Mouse (Mus musculus): ENCODE results near the gene Acp4. TPM values are rescaled to one million over a fixed set of nuclear protein-coding genes. Genes with fewer than 3 reads are reported as not detected.

Acp4 gene
- not detected in 2 replicates for polyA plus RNA-seq (2015; fragmentation: Nextera tagmentation; extraction: Ambion mirVana)

DNA sequence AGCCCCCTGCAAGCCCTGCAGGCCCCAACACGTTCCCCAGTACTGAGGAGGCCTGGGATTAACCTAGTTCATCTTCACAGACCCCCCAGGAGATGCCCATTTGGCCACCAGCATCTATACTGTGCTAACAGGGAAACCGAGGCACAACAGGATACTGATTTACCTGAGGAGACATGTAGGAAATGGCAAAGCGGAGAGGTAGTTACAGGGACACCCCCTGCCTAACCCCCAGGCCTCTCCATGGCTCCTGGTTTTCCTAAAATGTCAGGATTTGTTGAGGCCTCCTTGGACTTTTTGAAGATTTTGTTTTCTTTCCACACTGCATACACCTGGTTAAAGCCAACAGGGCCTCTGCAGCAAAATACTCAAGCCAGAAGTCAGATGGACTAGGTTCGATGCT is at the start of gene Acp4:
Gene Acp4, minus strand, starts transcription at position 101 of the 400 bp plus-strand sequence.
- no peak for TF ChIP-seq CTCF (IDR thresholded peaks at IDR 0.05; ENCODE audit: low read depth)
- TF ChIP-seq EP300 (IDR thresholded peaks at IDR 0.05; ENCODE audit: low read depth), result no peak
- Histone ChIP-seq H3K4me1 (ENCODE audit: insufficient read depth) (no peaks in the 10 kb centered on the region), H3K9ac (replicated peaks) (no peak within 1 kb of the TSS), H3K27ac (ENCODE audit: low read depth) (no peak within 1 kb of the TSS), H3K27me3 (ENCODE audit: insufficient read depth, low read length) (0 out of 2 replicates have a peak, but pooled peaks cover 5% of the 10 kb centered on the region), H3K4me2 (ENCODE audit: low read depth, low read length) (no peak within 1 kb of the TSS), H3K9me3 (ENCODE audit: low read length) (no peaks in the 10 kb centered on the region), H3K4me3 (ENCODE audit: low read depth, low read length) (no peak within 1 kb of the TSS), H3K36me3 (replicated peaks; ENCODE audit: insufficient read depth, low read length) (peaks cover 12% of the 10 kb centered on the region; the same call in 1 of the 2 replicates)
- no peak for DNase-seq
- 73% methylated on average over 4 of the region's 4 CpGs for WGBS (ENCODE audit: insufficient replicate concordance)
- ATAC-seq, result no peak

GRCm38 (mm10) chr7:44306516-44307240 is 49.5 kb upstream of the Acp4 start, which contains the start of gene Clec11a:
Gene Clec11a (minus strand): TSS chr7:44306902.
- Histone ChIP-seq H3K4me3 (ENCODE audit: low read depth, low read length) (no peak within 1 kb of the TSS), H3K4me2 (ENCODE audit: low read depth, low read length) (peak within 1 kb of the TSS; percentile 85; the same call in 1 of the 2 replicates)

GRCm38 (mm10) chr7:44305686-44306085 is 48.5 kb upstream of the Acp4 start:
- Histone ChIP-seq H3K4me2 (ENCODE audit: low read depth, low read length) (peak overlapping the region; percentile 85), H3K27me3 (ENCODE audit: insufficient read depth, low read length) (peaks cover 36% of the 10 kb centered on the region), H3K27ac (ENCODE audit: low read depth) (no peak overlapping the region), H3K9ac (replicated peaks) (no peak overlapping the region), H3K4me1 (ENCODE audit: insufficient read depth) (peaks cover 27% of the 10 kb centered on the region), H3K9me3 (ENCODE audit: low read length) (no peaks in the 10 kb centered on the region), H3K36me3 (replicated peaks; ENCODE audit: insufficient read depth, low read length) (no peaks in the 10 kb centered on the region), H3K4me3 (ENCODE audit: low read depth, low read length) (0 out of 2 replicates have a peak overlapping the region, but pooled peaks have one; percentile 59)
- no peak for ATAC-seq
- 15% methylated on average over 16 of the region's 16 CpGs for WGBS (ENCODE audit: insufficient replicate concordance)
- DNase-seq, result no peak
- no peak for TF ChIP-seq EP300 (IDR thresholded peaks at IDR 0.05; ENCODE audit: low read depth)
- no peak for TF ChIP-seq CTCF (IDR thresholded peaks at IDR 0.05; ENCODE audit: low read depth)

More at GRCm38 (mm10) chr7:44306516-44307240, 49.5 kb upstream of the Acp4 start, which contains the start of gene Clec11a:
- H3K27me3 ChIP-seq (ENCODE audit: insufficient read depth, low read length), result peaks cover 46% of the 10 kb centered on the region
- WGBS (ENCODE audit: insufficient replicate concordance), result 61% methylated on average over 6 of the region's 6 CpGs
- H3K36me3 ChIP-seq (replicated peaks; ENCODE audit: insufficient read depth, low read length), result no peaks in the 10 kb centered on the region
- no peak within 1 kb of the TSS for H3K9ac ChIP-seq (replicated peaks)
- no peaks in the 10 kb centered on the region for H3K9me3 ChIP-seq (ENCODE audit: low read length)
- no peak within 1 kb of the TSS for H3K27ac ChIP-seq (ENCODE audit: low read depth)
- peaks cover 30% of the 10 kb centered on the region for H3K4me1 ChIP-seq (ENCODE audit: insufficient read depth)
- DNase-seq (no peak), ATAC-seq (no peak)
- TF ChIP-seq CTCF (IDR thresholded peaks at IDR 0.05; ENCODE audit: low read depth) (no peak), EP300 (IDR thresholded peaks at IDR 0.05; ENCODE audit: low read depth) (no peak)

- peak overlapping the region; percentile 81 for H3K27ac ChIP-seq (ENCODE audit: low read depth)
- H3K27me3 ChIP-seq (ENCODE audit: insufficient read depth, low read length), result peaks cover 29% of the 10 kb centered on the region
- ATAC-seq, result peak; percentile 94
- DNase-seq, result peak; percentile 91
- H3K36me3 ChIP-seq (replicated peaks; ENCODE audit: insufficient read depth, low read length), result no peaks in the 10 kb centered on the region
- 2% methylated on average over 48 of the region's 49 CpGs for WGBS (ENCODE audit: insufficient replicate concordance)
- H3K4me3 ChIP-seq (ENCODE audit: low read depth, low read length), result peak overlapping the region; percentile 59
- peak overlapping the region; percentile 76 for H3K9ac ChIP-seq (replicated peaks)
- H3K4me1 ChIP-seq (ENCODE audit: insufficient read depth), result peaks cover 21% of the 10 kb centered on the region
- H3K9me3 ChIP-seq (ENCODE audit: low read length), result no peaks in the 10 kb centered on the region
- peak; percentile 23 for TF ChIP-seq CTCF (IDR thresholded peaks at IDR 0.05; ENCODE audit: low read depth)
- TF ChIP-seq EP300 (IDR thresholded peaks at IDR 0.05; ENCODE audit: low read depth), result no peak
- peak overlapping the region; percentile 85 for H3K4me2 ChIP-seq (ENCODE audit: low read depth, low read length)
Observed at GRCm38 (mm10) chr7:44304775-44305641, 47.8 kb upstream of the Acp4 start.

DNA sequence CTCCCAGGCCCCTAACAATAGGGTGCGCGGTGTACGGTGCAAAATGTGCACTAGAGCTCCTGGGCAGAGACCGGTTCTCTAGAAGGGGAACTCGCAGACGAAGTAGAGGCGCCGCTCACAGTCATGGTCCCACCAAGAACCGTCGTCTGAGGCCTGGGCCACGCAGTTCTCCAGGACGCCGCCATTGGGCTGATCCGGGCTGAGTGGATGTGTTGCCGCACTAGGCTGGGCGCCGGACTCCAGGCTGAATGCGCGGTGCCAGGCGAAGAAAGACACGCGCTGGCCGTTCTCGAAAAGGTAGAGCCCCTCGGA is 47.2 kb upstream of the Acp4 start:
- peak overlapping the region; percentile 81 for H3K27ac ChIP-seq (ENCODE audit: low read depth)
- DNase-seq, result no peak
- under 1% methylated on average over 25 of the region's 25 CpGs for WGBS (ENCODE audit: insufficient replicate concordance)

More for the DNA sequence above, 47.2 kb upstream of the Acp4 start:
- Histone ChIP-seq H3K27me3 (ENCODE audit: insufficient read depth, low read length) (peaks cover 23% of the 10 kb centered on the region), H3K9ac (replicated peaks) (peak overlapping the region; percentile 76), H3K4me1 (ENCODE audit: insufficient read depth) (peaks cover 21% of the 10 kb centered on the region), H3K9me3 (ENCODE audit: low read length) (no peaks in the 10 kb centered on the region), H3K36me3 (replicated peaks; ENCODE audit: insufficient read depth, low read length) (no peaks in the 10 kb centered on the region), H3K4me3 (ENCODE audit: low read depth, low read length) (peak overlapping the region; percentile 59), H3K4me2 (ENCODE audit: low read depth, low read length) (peak overlapping the region; percentile 85)
- peak; percentile 9 for ATAC-seq
- TF ChIP-seq EP300 (IDR thresholded peaks at IDR 0.05; ENCODE audit: low read depth) (no peak), CTCF (IDR thresholded peaks at IDR 0.05; ENCODE audit: low read depth) (no peak)

All from liver, postnatal 0 days (tissue).